Mouse (Mus musculus): ENCODE measurements at regions not wholly inside any gene's neighbourhood (a gene's known extent, or its start where the extent isn't known, plus 50 kb on each side); places are given as distances from the start of the nearest gene placed in this dataset.
"Not testable (repeated sequence)": the region's sequence is repeated elsewhere in the genome, so short reads cannot be mapped to it uniquely, and the experiment has no call there.

DNA sequence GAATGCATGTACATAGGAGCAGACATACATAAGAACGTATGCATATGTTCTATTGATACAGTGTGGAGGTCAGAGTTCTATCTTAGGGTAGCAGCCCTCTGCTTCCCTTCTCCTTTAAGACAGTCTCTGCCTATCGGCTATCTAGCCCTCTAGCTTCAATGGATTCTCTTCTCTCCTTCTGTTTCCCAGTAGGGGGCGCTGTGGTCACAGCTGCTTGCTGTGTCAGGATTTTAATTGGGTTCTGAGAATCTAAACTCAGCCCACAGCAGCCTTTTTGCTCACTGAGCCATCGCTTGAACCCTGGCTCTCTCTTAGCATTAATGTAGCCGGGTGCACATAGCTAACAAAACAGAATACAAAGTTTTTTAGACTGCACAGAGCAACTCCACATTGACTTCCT is 88.8 kb upstream of the Ttc29 start:
- Histone ChIP-seq H3K9me3 (ENCODE audit: low read length) (no peaks in the 10 kb centered on the region), H3K4me1 (replicated peaks; ENCODE audit: low read depth, low read length) (peaks cover 35% of the 10 kb centered on the region), H3K27me3 (ENCODE audit: insufficient read depth, low read length) (no peaks in the 10 kb centered on the region), H3K36me3 (ENCODE audit: insufficient read depth, low read length) (no peaks in the 10 kb centered on the region), H3K4me3 (replicated peaks; ENCODE audit: low read length) (no peak overlapping the region)
- TF ChIP-seq CTCF (conservative IDR thresholded peaks at IDR 0.05; ENCODE audit: low read length) (peak; percentile 78), NANOG (IDR thresholded peaks at IDR 0.05; ENCODE audit: borderline replicate concordance, low read length) (no peak), POU5F1 (IDR thresholded peaks at IDR 0.05; ENCODE audit: borderline replicate concordance, low read length) (no peak)

DNA sequence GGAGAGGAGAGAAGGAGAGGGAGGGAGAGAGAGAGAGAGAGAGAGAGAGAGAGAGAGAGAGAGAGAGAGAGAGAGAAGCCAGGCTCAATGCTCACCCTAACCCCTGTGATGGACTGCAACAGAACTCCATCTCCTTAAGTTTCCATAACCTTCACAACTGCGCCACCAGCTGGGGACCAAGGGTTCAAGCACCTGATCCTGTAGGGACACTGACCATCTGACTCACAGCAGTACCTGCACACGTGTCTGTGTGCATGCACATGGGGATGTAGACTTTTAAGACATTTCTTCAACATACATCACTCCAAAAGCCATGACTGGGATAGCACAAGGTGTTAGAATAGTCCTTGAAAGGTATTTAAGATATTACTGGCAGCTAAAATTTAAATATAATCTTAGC is 85.2 kb upstream of the Ttc29 start:
- H3K4me3 ChIP-seq (replicated peaks; ENCODE audit: low read length): no peak overlapping the region
- H3K9me3 ChIP-seq (ENCODE audit: low read length): no peaks in the 10 kb centered on the region
- H3K36me3 ChIP-seq (ENCODE audit: insufficient read depth, low read length): no peaks in the 10 kb centered on the region
- peaks cover 51% of the 10 kb centered on the region for H3K4me1 ChIP-seq (replicated peaks; ENCODE audit: low read depth, low read length)
- TF ChIP-seq NANOG (IDR thresholded peaks at IDR 0.05; ENCODE audit: borderline replicate concordance, low read length) (no peak), CTCF (conservative IDR thresholded peaks at IDR 0.05; ENCODE audit: low read length) (peak; percentile 39)
- no peaks in the 10 kb centered on the region for H3K27me3 ChIP-seq (ENCODE audit: insufficient read depth, low read length)

- Histone ChIP-seq H3K9me3 (ENCODE audit: low read length) (no peaks in the 10 kb centered on the region), H3K4me1 (replicated peaks; ENCODE audit: low read depth, low read length) (peaks cover 53% of the 10 kb centered on the region), H3K4me3 (replicated peaks; ENCODE audit: low read length) (no peak overlapping the region), H3K36me3 (ENCODE audit: insufficient read depth, low read length) (no peaks in the 10 kb centered on the region), H3K27me3 (ENCODE audit: insufficient read depth, low read length) (no peaks in the 10 kb centered on the region)
- TF ChIP-seq NANOG (IDR thresholded peaks at IDR 0.05; ENCODE audit: borderline replicate concordance, low read length): no peak
- no peak for TF ChIP-seq POU5F1 (IDR thresholded peaks at IDR 0.05; ENCODE audit: borderline replicate concordance, low read length)
These were observed 84.0 kb upstream of the Ttc29 start for GRCm38 (mm10) chr8:78129061-78129460.

DNA sequence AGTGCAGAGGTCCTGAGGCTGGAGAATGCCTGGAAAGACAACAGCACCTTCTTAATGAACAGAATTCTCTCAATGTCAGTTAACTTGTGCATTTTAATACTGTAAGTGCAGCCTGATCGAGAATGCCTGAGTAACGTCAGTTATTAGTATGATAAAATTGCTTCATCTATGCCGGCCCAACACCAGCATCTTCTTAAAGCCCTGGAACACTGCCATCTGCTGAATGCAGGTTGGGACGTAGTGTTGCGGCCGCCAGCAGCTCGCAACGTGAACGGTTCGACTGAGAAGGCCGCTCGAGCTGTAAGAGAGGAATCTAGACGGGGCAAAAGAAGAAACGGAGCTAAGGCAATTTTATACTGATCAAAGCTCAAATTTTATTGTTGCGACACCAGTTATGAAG is 73.6 kb upstream of the Ttc29 start:
- H3K36me3 ChIP-seq (ENCODE audit: insufficient read depth, low read length): peaks cover 27% of the 10 kb centered on the region
- H3K9me3 ChIP-seq (ENCODE audit: low read length); H3K27me3 ChIP-seq (ENCODE audit: insufficient read depth, low read length): not testable (repeated sequence)
- peaks cover 44% of the 10 kb centered on the region for H3K4me1 ChIP-seq (replicated peaks; ENCODE audit: low read depth, low read length)
- peak overlapping the region; percentile 43 for H3K4me3 ChIP-seq (replicated peaks; ENCODE audit: low read length)

DNA sequence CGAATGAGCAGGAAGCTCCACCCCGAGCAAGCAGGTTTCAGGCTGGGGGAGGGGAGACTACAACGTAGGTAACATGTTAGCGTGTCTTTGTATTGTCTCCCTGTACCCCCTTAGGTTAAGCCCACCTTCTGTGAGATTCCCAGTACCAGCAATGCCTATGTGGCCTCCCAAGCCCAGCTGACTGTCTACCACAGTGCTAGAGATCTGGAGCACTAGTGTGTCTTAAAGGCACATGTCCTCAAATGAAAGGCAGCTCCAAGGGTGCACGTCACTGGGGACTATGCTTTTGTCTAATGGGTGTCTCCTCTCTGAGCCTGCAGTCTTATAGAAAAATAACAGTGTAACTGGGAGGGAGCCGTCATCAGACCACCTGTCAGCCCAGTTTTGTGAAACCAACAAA is 65.9 kb upstream of the Ttc29 start:
- no peak for TF ChIP-seq NANOG (IDR thresholded peaks at IDR 0.05; ENCODE audit: borderline replicate concordance, low read length)
- no peak for TF ChIP-seq POU5F1 (IDR thresholded peaks at IDR 0.05; ENCODE audit: borderline replicate concordance, low read length)
- no peak for TF ChIP-seq CTCF (conservative IDR thresholded peaks at IDR 0.05; ENCODE audit: low read length)
- no peaks in the 10 kb centered on the region for H3K27me3 ChIP-seq (ENCODE audit: insufficient read depth, low read length)
- H3K4me3 ChIP-seq (replicated peaks; ENCODE audit: low read length): peak overlapping the region; percentile 67
- peaks cover 47% of the 10 kb centered on the region for H3K4me1 ChIP-seq (replicated peaks; ENCODE audit: low read depth, low read length)
- no peaks in the 10 kb centered on the region for H3K9me3 ChIP-seq (ENCODE audit: low read length)
- no peaks in the 10 kb centered on the region for H3K36me3 ChIP-seq (ENCODE audit: insufficient read depth, low read length)

- H3K27me3 ChIP-seq (ENCODE audit: insufficient read depth, low read length): no peaks in the 10 kb centered on the region
- no peaks in the 10 kb centered on the region for H3K9me3 ChIP-seq (ENCODE audit: low read length)
- peak overlapping the region; percentile 67; the same call in 1 of the 2 replicates for H3K4me3 ChIP-seq (replicated peaks; ENCODE audit: low read length)
- no peak for TF ChIP-seq NANOG (IDR thresholded peaks at IDR 0.05; ENCODE audit: borderline replicate concordance, low read length)
- no peak for TF ChIP-seq CTCF (conservative IDR thresholded peaks at IDR 0.05; ENCODE audit: low read length)
- no peak for TF ChIP-seq POU5F1 (IDR thresholded peaks at IDR 0.05; ENCODE audit: borderline replicate concordance, low read length)
- peaks cover 55% of the 10 kb centered on the region for H3K4me1 ChIP-seq (replicated peaks; ENCODE audit: low read depth, low read length)
- H3K36me3 ChIP-seq (ENCODE audit: insufficient read depth, low read length): no peaks in the 10 kb centered on the region
These were observed 65.1 kb upstream of the Ttc29 start for GRCm38 (mm10) chr8:78148006-78148405.

DNA sequence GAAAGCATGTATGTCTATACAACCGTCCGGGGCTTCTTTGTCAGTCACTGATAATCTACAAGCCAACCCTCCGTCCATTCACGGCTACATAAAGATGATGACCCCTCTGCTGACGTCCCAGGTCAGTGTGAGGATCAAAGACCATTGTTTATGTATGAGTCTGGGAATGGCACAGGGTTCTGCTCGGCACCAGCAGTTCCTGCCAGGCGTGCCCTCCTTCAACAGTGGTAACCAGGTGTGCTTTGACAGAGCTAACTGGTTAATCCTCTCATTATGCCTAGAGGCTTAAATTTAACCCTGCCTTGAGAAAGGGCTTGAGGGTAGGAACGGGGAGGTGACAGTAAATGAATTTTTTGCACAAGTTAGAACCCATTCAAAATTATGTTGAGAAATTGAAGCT is 58.2 kb upstream of the Ttc29 start:
- Histone ChIP-seq H3K27me3 (ENCODE audit: insufficient read depth, low read length) (no peaks in the 10 kb centered on the region), H3K36me3 (ENCODE audit: insufficient read depth, low read length) (no peaks in the 10 kb centered on the region), H3K4me1 (replicated peaks; ENCODE audit: low read depth, low read length) (peaks cover 49% of the 10 kb centered on the region), H3K4me3 (replicated peaks; ENCODE audit: low read length) (no peak overlapping the region), H3K9me3 (ENCODE audit: low read length) (no peaks in the 10 kb centered on the region)
- TF ChIP-seq CTCF (conservative IDR thresholded peaks at IDR 0.05; ENCODE audit: low read length): no peak
- no peak for TF ChIP-seq POU5F1 (IDR thresholded peaks at IDR 0.05; ENCODE audit: borderline replicate concordance, low read length)
- TF ChIP-seq NANOG (IDR thresholded peaks at IDR 0.05; ENCODE audit: borderline replicate concordance, low read length): no peak

DNA sequence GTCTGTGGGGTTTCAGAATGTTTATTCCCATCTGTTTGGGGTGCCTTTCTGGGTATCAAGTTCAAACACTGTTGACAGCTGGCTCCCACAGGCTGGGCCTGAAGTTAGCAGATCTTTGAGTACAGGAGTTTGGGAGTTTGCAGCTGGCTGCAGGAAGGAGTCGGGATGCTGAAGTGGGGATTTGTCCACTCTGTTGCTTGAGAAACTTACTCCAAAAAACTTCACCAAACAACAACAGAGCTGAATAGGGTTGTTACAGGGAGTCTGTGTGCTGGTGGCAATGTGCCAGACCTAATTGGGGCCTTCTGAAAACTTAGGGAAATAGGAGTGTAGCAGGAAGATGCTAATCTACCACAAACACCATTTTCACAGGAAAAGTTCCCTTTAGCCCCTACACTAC is 51.1 kb upstream of the Ttc29 start:
- peaks cover 3% of the 10 kb centered on the region; the same call in 1 of the 2 replicates for H3K27me3 ChIP-seq (ENCODE audit: insufficient read depth, low read length)
- no peak overlapping the region for H3K4me3 ChIP-seq (replicated peaks; ENCODE audit: low read length)
- H3K36me3 ChIP-seq (ENCODE audit: insufficient read depth, low read length): no peaks in the 10 kb centered on the region
- H3K4me1 ChIP-seq (replicated peaks; ENCODE audit: low read depth, low read length): no peaks in the 10 kb centered on the region
- TF ChIP-seq POU5F1 (IDR thresholded peaks at IDR 0.05; ENCODE audit: borderline replicate concordance, low read length) (no peak), CTCF (conservative IDR thresholded peaks at IDR 0.05; ENCODE audit: low read length) (no peak), NANOG (IDR thresholded peaks at IDR 0.05; ENCODE audit: borderline replicate concordance, low read length) (no peak)
- no peaks in the 10 kb centered on the region for H3K9me3 ChIP-seq (ENCODE audit: low read length)

- no peaks in the 10 kb centered on the region for H3K36me3 ChIP-seq (ENCODE audit: insufficient read depth, low read length)
- no peaks in the 10 kb centered on the region for H3K9me3 ChIP-seq (ENCODE audit: low read length)
- H3K4me1 ChIP-seq (replicated peaks; ENCODE audit: low read depth, low read length): no peaks in the 10 kb centered on the region
- H3K27me3 ChIP-seq (ENCODE audit: insufficient read depth, low read length): peaks cover 3% of the 10 kb centered on the region; the same call in 1 of the 2 replicates
- TF ChIP-seq POU5F1 (IDR thresholded peaks at IDR 0.05; ENCODE audit: borderline replicate concordance, low read length) (no peak), CTCF (conservative IDR thresholded peaks at IDR 0.05; ENCODE audit: low read length) (no peak), NANOG (IDR thresholded peaks at IDR 0.05; ENCODE audit: borderline replicate concordance, low read length) (no peak)
- H3K4me3 ChIP-seq (replicated peaks; ENCODE audit: low read length): no peak overlapping the region
These were observed 50.2 kb upstream of the Ttc29 start for GRCm38 (mm10) chr8:78162763-78163508.

All from E14TG2a.4 (cell line).